Mouse (Mus musculus): Measurements from ENCODE around the gene Dab1. TPM values are rescaled to one million over a fixed set of nuclear protein-coding genes. Genes with fewer than 3 reads are reported as not detected.

Gene Dab1
- polyA plus RNA-seq, 1 experiment from 2014 or later, result 1.2 TPM

- H3K4me1 ChIP-seq (replicated peaks), result no peaks in the 10 kb centered on the region
- 71% methylated on average over 12 of the region's 12 CpGs for WGBS
- H3K4me2 ChIP-seq, result no peak overlapping the region
- H3K27ac ChIP-seq, result no peak overlapping the region
- H3K27me3 ChIP-seq, result no peaks in the 10 kb centered on the region
- no peaks in the 10 kb centered on the region for H3K9me3 ChIP-seq (replicated peaks)
- H3K36me3 ChIP-seq, result no peaks in the 10 kb centered on the region
- ATAC-seq (replicated peaks; ENCODE audit: insufficient number of reproducible peaks, insufficient read depth, low FRiP score, low read depth), result no peak
- no peak overlapping the region for H3K9ac ChIP-seq
- no peak overlapping the region for H3K4me3 ChIP-seq
These were observed 1043.9 kb downstream of the Dab1 start for GRCm38 (mm10) chr4:104662841-104663614.

GRCm38 (mm10) chr4:104665553-104665952, 1046.4 kb downstream of the Dab1 start:
- no peak overlapping the region for H3K27ac ChIP-seq
- H3K9me3 ChIP-seq (replicated peaks), result no peaks in the 10 kb centered on the region
- no peak for ATAC-seq (replicated peaks; ENCODE audit: insufficient number of reproducible peaks, insufficient read depth, low FRiP score, low read depth)
- H3K27me3 ChIP-seq, result no peaks in the 10 kb centered on the region
- no peak overlapping the region for H3K4me3 ChIP-seq
- no peak overlapping the region for H3K9ac ChIP-seq
- H3K4me1 ChIP-seq (replicated peaks), result no peaks in the 10 kb centered on the region
- H3K36me3 ChIP-seq, result no peaks in the 10 kb centered on the region
- no peak overlapping the region for H3K4me2 ChIP-seq

GRCm38 (mm10) chr4:104666831-104667551, 1047.8 kb downstream of the Dab1 start:
- 83% methylated on average over 10 of the region's 10 CpGs for WGBS
- no peaks in the 10 kb centered on the region for H3K9me3 ChIP-seq (replicated peaks)
- no peak overlapping the region for H3K4me3 ChIP-seq
- no peaks in the 10 kb centered on the region for H3K36me3 ChIP-seq
- ATAC-seq (replicated peaks; ENCODE audit: insufficient number of reproducible peaks, insufficient read depth, low FRiP score, low read depth), result no peak
- H3K4me2 ChIP-seq, result no peak overlapping the region
- no peaks in the 10 kb centered on the region for H3K27me3 ChIP-seq
- no peak overlapping the region for H3K27ac ChIP-seq
- H3K9ac ChIP-seq, result no peak overlapping the region
- H3K4me1 ChIP-seq (replicated peaks), result no peaks in the 10 kb centered on the region

- ATAC-seq (replicated peaks; ENCODE audit: insufficient number of reproducible peaks, insufficient read depth, low FRiP score, low read depth), result no peak
- Histone ChIP-seq H3K4me3 (no peak overlapping the region), H3K4me2 (no peak overlapping the region), H3K9ac (no peak overlapping the region), H3K36me3 (no peaks in the 10 kb centered on the region), H3K27me3 (no peaks in the 10 kb centered on the region), H3K9me3 (replicated peaks) (no peaks in the 10 kb centered on the region), H3K4me1 (replicated peaks) (no peaks in the 10 kb centered on the region), H3K27ac (no peak overlapping the region)
- 80% methylated on average over 6 of the region's 6 CpGs for WGBS
These were observed 1048.9 kb downstream of the Dab1 start for GRCm38 (mm10) chr4:104668061-104668460.

- Histone ChIP-seq H3K9me3 (replicated peaks) (no peaks in the 10 kb centered on the region), H3K27me3 (no peaks in the 10 kb centered on the region), H3K27ac (no peak overlapping the region), H3K9ac (no peak overlapping the region), H3K4me3 (no peak overlapping the region), H3K4me2 (no peak overlapping the region), H3K36me3 (no peaks in the 10 kb centered on the region), H3K4me1 (replicated peaks) (no peaks in the 10 kb centered on the region)
- 77% methylated on average over 3 of the region's 3 CpGs for WGBS
- ATAC-seq (replicated peaks; ENCODE audit: insufficient number of reproducible peaks, insufficient read depth, low FRiP score, low read depth), result no peak
These were observed 1050.2 kb downstream of the Dab1 start for GRCm38 (mm10) chr4:104669406-104669805.

- Histone ChIP-seq H3K4me2 (no peak overlapping the region), H3K36me3 (no peaks in the 10 kb centered on the region), H3K4me3 (no peak overlapping the region), H3K9ac (no peak overlapping the region), H3K4me1 (replicated peaks) (no peaks in the 10 kb centered on the region), H3K27ac (no peak overlapping the region), H3K27me3 (no peaks in the 10 kb centered on the region), H3K9me3 (replicated peaks) (no peaks in the 10 kb centered on the region)
- ATAC-seq (replicated peaks; ENCODE audit: insufficient number of reproducible peaks, insufficient read depth, low FRiP score, low read depth), result no peak
These were observed 1051.6 kb downstream of the Dab1 start for GRCm38 (mm10) chr4:104670741-104671140.

- 86% methylated on average over 3 of the region's 3 CpGs for WGBS
- Histone ChIP-seq H3K4me2 (no peak overlapping the region), H3K27ac (no peak overlapping the region), H3K9ac (no peak overlapping the region), H3K27me3 (no peaks in the 10 kb centered on the region), H3K4me3 (no peak overlapping the region), H3K4me1 (replicated peaks) (no peaks in the 10 kb centered on the region), H3K9me3 (replicated peaks) (no peaks in the 10 kb centered on the region), H3K36me3 (no peaks in the 10 kb centered on the region)
- no peak for ATAC-seq (replicated peaks; ENCODE audit: insufficient number of reproducible peaks, insufficient read depth, low FRiP score, low read depth)
These were observed 1054.2 kb downstream of the Dab1 start for GRCm38 (mm10) chr4:104673317-104673716.

- H3K4me3 ChIP-seq, result no peak overlapping the region
- no peaks in the 10 kb centered on the region for H3K27me3 ChIP-seq
- no peak overlapping the region for H3K4me2 ChIP-seq
- 80% methylated on average over 5 of the region's 5 CpGs for WGBS
- H3K27ac ChIP-seq, result no peak overlapping the region
- H3K36me3 ChIP-seq, result no peaks in the 10 kb centered on the region
- ATAC-seq (replicated peaks; ENCODE audit: insufficient number of reproducible peaks, insufficient read depth, low FRiP score, low read depth), result no peak
- H3K4me1 ChIP-seq (replicated peaks), result no peaks in the 10 kb centered on the region
- no peaks in the 10 kb centered on the region for H3K9me3 ChIP-seq (replicated peaks)
- H3K9ac ChIP-seq, result no peak overlapping the region
These were observed 1055.5 kb downstream of the Dab1 start for GRCm38 (mm10) chr4:104674706-104675105.

GRCm38 (mm10) chr4:104678234-104678633, 1059.1 kb downstream of the Dab1 start:
- Histone ChIP-seq H3K36me3 (no peaks in the 10 kb centered on the region), H3K27ac (no peak overlapping the region), H3K4me1 (replicated peaks) (no peaks in the 10 kb centered on the region), H3K9ac (no peak overlapping the region), H3K9me3 (replicated peaks) (no peaks in the 10 kb centered on the region), H3K4me3 (no peak overlapping the region), H3K4me2 (no peak overlapping the region), H3K27me3 (no peaks in the 10 kb centered on the region)
- WGBS, result 78% methylated on average over 7 of the region's 7 CpGs
- ATAC-seq (replicated peaks; ENCODE audit: insufficient number of reproducible peaks, insufficient read depth, low FRiP score, low read depth), result no peak

- no peaks in the 10 kb centered on the region for H3K27me3 ChIP-seq
- no peaks in the 10 kb centered on the region for H3K4me1 ChIP-seq (replicated peaks)
- no peaks in the 10 kb centered on the region for H3K36me3 ChIP-seq
- H3K4me3 ChIP-seq, result no peak overlapping the region
- no peak for ATAC-seq (replicated peaks; ENCODE audit: insufficient number of reproducible peaks, insufficient read depth, low FRiP score, low read depth)
- no peaks in the 10 kb centered on the region for H3K9me3 ChIP-seq (replicated peaks)
- H3K4me2 ChIP-seq, result no peak overlapping the region
- WGBS, result 88% methylated on average over 4 of the region's 4 CpGs
- H3K27ac ChIP-seq, result no peak overlapping the region
- no peak overlapping the region for H3K9ac ChIP-seq
These were observed 1061.3 kb downstream of the Dab1 start for GRCm38 (mm10) chr4:104680475-104680874.

GRCm38 (mm10) chr4:104686137-104686809, 1067.1 kb downstream of the Dab1 start:
- Histone ChIP-seq H3K9ac (no peak overlapping the region), H3K36me3 (no peaks in the 10 kb centered on the region), H3K4me2 (no peak overlapping the region), H3K27me3 (no peaks in the 10 kb centered on the region), H3K9me3 (replicated peaks) (no peaks in the 10 kb centered on the region), H3K4me3 (no peak overlapping the region), H3K4me1 (replicated peaks) (peaks cover 4% of the 10 kb centered on the region; the same call in 1 of the 2 replicates), H3K27ac (no peak overlapping the region)
- ATAC-seq (replicated peaks; ENCODE audit: insufficient number of reproducible peaks, insufficient read depth, low FRiP score, low read depth), result no peak
- 65% methylated on average over 18 of the region's 18 CpGs for WGBS

All from heart, embryonic 15.5 days (tissue).